Mouse (Mus musculus) neural tube, embryonic 14.5 days (tissue): ENCODE data around the gene Col6a4. TPM values are rescaled to one million over a fixed set of nuclear protein-coding genes. Genes with fewer than 3 reads are reported as not detected.
A peak's percentile ranks its signal among the peaks of the same experiment; 100 is the strongest.

ENCODE experiments used
- ATAC-seq: fragments of 200-750 bp; cut with Nextera tagmentation; 2 replicates; pipeline ENCODE4 v1.8.0; 2017; ENCODE audit warnings: low read depth, mild to moderate bottlenecking, moderate TSS enrichment, moderate library complexity
- H3K27ac ChIP-seq: fragments of 300-500 bp; sonication (generic); 2 replicates; pipeline ENCODE4 v1.5.1; 2014; ENCODE audit warnings: low read depth, mild to moderate bottlenecking, control low read depth, low read length, moderate library complexity, mixed read lengths
- H3K27me3 ChIP-seq: fragments of 300-500 bp; sonication (generic); 2 replicates; pipeline ENCODE4 v1.6.1; 2014; ENCODE audit warnings: low read length; ENCODE audit not compliant: control insufficient read depth, insufficient read depth
- H3K36me3 ChIP-seq: fragments of 300-500 bp; sonication (generic); 2 replicates; pipeline ENCODE4 v1.6.1; 2014; ENCODE audit warnings: low read length, mixed read lengths; ENCODE audit not compliant: control insufficient read depth, insufficient read depth
- H3K4me1 ChIP-seq: fragments of 300-500 bp; sonication (generic); 2 replicates; pipeline ENCODE4 v1.6.1; 2014; ENCODE audit warnings: low read length; ENCODE audit not compliant: control insufficient read depth, insufficient read depth
- H3K4me2 ChIP-seq: fragments of 300-500 bp; sonication (generic); 2 replicates; pipeline ENCODE4 v1.6.1; 2014; ENCODE audit warnings: mild to moderate bottlenecking, low read depth, low read length, control low read depth
- H3K4me3 ChIP-seq: fragments of 300-500 bp; sonication (generic); 2 replicates; pipeline ENCODE4 v1.5.1; 2014; ENCODE audit warnings: low read depth, low read length, control low read depth, mixed read lengths
- H3K9ac ChIP-seq: fragments of 300-500 bp; sonication (generic); replicated peaks from 2 replicates; pipeline ENCODE4 v1.6.1; 2014; ENCODE audit warnings: low read depth, mild to moderate bottlenecking, control low read depth, low read length, mixed read lengths
- H3K9me3 ChIP-seq: fragments of 300-500 bp; sonication (generic); 2 replicates; pipeline ENCODE4 v1.6.1; 2016; ENCODE audit warnings: low read length; ENCODE audit not compliant: control insufficient read depth
- WGBS: fragments of 180-500 bp; shearing (Covaris S2); extraction: QIAGEN DNeasy Blood & Tissue Kit; methylation state at CpG from one replicate; pipeline ENCODE4 v1.1.7; 2014; 5-methylcytosine and 5-hydroxymethylcytosine counted together
- polyA plus RNA-seq: library from polyadenylated mRNA; unstranded; fragments of >200 nt; fragmentation: Nextera tagmentation; extraction: Ambion mirVana; gene quantifications from 2 replicates; pipeline ENCODE4 v1.2.1, GENCODE M21; 2014

Gene Col6a4
- polyA plus RNA-seq, 1 experiment from 2014 or later: 0.40 TPM

DNA sequence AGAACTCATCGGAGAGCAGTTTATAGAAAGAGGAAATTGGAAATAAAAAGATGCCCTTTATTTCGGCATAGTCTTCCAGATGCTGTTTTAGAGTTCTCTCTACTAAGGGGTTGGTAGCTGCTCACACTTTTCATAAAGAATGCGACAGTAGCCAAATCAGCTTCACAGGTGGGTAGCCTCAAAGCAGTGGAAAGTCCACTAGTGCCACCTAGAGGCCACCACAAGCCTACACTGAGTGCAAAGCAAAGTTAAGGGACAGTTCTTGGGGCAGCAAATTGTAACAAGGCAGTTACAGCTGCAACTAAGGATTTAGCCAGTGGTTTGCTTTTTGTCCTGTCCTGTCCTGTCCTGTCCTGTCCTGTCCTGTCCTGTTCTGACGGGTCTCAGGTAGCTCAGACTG is 27.0 kb upstream of the Col6a4 start:
- Histone ChIP-seq H3K27ac (no peak overlapping the region), H3K9me3 (no peaks in the 10 kb centered on the region), H3K9ac (no peak overlapping the region), H3K4me2 (no peak overlapping the region), H3K36me3 (no peaks in the 10 kb centered on the region), H3K4me3 (no peak overlapping the region), H3K4me1 (peaks cover 17% of the 10 kb centered on the region; the same call in 1 of the 2 replicates), H3K27me3 (no peaks in the 10 kb centered on the region)
- WGBS: 55% methylated on average over 4 of the region's 4 CpGs
- no peak for ATAC-seq

DNA sequence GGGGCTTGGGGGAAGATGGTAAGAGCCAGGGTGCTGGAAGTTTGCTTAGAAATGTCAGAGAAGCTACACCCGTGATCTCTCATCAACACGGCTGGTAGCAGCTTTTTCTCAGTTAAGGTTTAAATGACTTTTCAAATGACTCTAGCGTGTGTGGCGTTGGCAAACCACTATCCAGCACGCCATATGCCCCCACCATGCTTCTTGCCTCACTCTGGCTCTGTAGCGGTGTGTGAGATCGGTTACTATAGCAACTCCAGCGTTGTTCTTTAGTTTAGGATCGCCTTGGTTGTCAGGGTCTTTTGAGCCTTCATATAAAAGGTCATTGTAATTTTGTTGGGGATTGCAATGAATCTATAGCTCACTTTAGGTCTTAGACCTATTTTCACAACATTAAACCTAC is 22.5 kb upstream of the Col6a4 start:
- H3K27me3 ChIP-seq: no peaks in the 10 kb centered on the region
- no peak overlapping the region for H3K9ac ChIP-seq
- no peak overlapping the region for H3K4me2 ChIP-seq
- 0 out of 2 replicates have a peak, but pooled peaks cover 4% of the 10 kb centered on the region for H3K4me1 ChIP-seq
- no peak overlapping the region for H3K4me3 ChIP-seq
- no peaks in the 10 kb centered on the region for H3K36me3 ChIP-seq
- no peak overlapping the region for H3K27ac ChIP-seq
- H3K9me3 ChIP-seq: no peaks in the 10 kb centered on the region
- ATAC-seq: no peak
- whole genome bisulfite sequencing: 49% methylated on average over 9 of the region's 9 CpGs

DNA sequence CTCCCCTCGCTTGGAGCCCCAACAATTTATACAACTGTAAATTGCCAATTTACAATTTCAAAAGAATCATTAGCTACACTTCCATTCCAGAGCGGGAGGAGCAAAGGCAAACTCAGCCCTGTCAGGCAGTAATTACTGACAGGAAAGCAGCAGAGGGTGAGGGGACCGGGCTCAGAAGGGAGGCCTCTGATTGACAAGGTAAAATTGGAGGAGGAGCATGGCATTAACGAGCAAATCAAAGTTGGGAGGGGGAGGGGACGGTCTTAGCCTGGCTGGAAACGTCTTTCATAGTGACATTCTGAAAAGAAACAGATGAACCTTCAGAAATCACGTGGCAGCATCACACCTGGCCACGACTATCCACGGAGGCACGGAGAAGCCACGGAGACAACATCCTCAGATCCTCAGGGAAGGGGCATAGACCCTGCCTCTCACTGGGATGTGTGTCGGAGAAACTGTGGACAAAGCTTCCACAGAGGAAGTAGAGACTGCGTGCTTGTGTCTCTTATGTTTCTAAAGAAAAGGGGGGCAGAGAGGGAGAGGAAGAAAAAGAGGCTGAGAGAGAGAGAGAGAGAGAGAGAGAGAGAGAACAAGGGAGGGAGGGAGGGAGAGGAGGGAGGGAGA is 19.3 kb upstream of the Col6a4 start:
- 24% methylated on average over 13 of the region's 13 CpGs for WGBS
- no peak overlapping the region for H3K27ac ChIP-seq

DNA sequence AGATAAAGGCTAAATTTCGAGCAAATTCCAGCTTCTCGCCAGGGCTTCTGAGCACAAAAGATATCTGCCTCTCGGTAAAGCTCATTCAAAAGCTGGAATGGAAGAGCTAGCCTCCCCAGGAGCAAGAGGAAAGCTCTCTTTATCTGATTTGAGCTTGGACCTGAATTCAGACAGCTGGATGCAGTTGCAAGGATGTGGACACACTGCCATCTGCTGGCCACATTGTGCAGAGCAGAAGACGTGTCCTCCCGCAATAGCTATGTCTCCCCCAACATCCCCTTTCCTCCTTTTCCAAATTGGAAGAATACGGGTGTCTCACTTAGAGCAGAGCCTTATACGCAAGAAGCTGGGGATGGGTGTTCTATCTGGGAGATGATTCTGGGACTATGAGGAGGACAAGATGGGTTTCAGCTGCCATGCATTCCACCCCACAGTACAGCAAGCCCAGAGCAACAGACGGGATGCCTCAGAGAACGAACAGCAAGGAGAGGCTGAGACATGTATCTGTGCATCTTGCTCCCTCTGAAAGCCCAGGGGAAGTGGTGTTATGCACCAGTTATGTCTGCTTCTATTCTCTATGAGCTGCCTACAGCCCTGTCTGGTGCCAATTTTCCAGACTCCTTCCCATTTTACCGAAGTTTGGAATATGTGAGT is 16.3 kb upstream of the Col6a4 start:
- ATAC-seq: no peak
- Histone ChIP-seq H3K4me3 (no peak overlapping the region), H3K36me3 (no peaks in the 10 kb centered on the region), H3K27me3 (no peaks in the 10 kb centered on the region), H3K4me1 (0 out of 2 replicates have a peak, but pooled peaks cover 6% of the 10 kb centered on the region), H3K27ac (no peak overlapping the region), H3K4me2 (no peak overlapping the region), H3K9ac (no peak overlapping the region), H3K9me3 (no peaks in the 10 kb centered on the region)
- WGBS: 32% methylated on average over 10 of the region's 10 CpGs

More for the DNA sequence above, 19.3 kb upstream of the Col6a4 start:
- Histone ChIP-seq H3K9ac (no peak overlapping the region), H3K4me1 (0 out of 2 replicates have a peak, but pooled peaks cover 6% of the 10 kb centered on the region), H3K4me3 (no peak overlapping the region), H3K9me3 (no peaks in the 10 kb centered on the region), H3K4me2 (no peak overlapping the region), H3K27me3 (no peaks in the 10 kb centered on the region), H3K36me3 (no peaks in the 10 kb centered on the region)
- no peak for ATAC-seq

DNA sequence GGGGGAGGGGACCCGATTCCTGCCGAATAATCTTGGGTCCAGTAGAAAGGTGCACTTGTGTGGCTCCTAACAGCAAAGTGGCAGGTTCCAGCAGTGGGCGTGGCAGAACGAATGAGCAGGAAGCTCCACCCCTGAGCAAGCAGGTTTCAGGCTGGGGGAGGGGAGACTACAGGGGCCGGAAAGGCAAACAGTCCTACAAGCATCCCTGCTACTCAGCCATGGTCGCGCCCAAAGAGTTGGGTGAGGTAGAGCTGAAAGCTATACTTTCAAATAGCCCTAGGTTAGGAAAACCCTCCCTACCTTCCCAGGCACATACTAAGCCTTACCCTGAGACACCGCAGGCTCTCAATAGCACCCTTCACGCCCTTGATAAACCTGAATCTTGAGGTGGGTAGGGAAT is 9.7 kb upstream of the Col6a4 start:
- H3K4me1 ChIP-seq: no peaks in the 10 kb centered on the region
- 84% methylated on average over 9 of the region's 9 CpGs for WGBS

DNA sequence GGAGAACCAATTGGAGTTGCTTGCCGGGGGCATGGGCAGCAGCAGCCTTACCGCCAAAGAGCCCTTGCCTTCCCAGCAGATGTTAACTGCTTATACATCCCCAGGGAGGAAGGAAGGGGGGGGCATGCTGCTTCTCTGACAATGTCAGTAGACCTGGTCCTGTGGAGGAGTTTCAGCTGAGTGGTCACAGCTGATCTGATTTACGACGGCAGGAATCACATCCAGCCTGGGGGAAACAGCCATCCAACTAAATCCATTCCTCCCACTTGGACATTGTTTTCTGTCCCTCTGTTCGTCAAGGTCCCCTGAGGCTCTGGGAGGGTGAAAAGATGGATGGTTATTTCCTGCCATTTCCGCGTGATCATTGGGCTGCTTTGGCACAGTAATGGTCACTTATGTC is 7.8 kb upstream of the Col6a4 start:
- H3K9ac ChIP-seq: no peak overlapping the region
- no peaks in the 10 kb centered on the region for H3K36me3 ChIP-seq
- 39% methylated on average over 7 of the region's 7 CpGs for WGBS
- no peak overlapping the region for H3K27ac ChIP-seq
- H3K4me2 ChIP-seq: no peak overlapping the region
- no peak overlapping the region for H3K4me3 ChIP-seq
- H3K4me1 ChIP-seq: no peaks in the 10 kb centered on the region
- H3K27me3 ChIP-seq: no peaks in the 10 kb centered on the region
- no peaks in the 10 kb centered on the region for H3K9me3 ChIP-seq
- ATAC-seq: peak; percentile 31; the same call in 1 of the 2 replicates

More for the DNA sequence above, 9.7 kb upstream of the Col6a4 start:
- H3K9me3 ChIP-seq: no peaks in the 10 kb centered on the region
- no peak overlapping the region for H3K27ac ChIP-seq
- no peaks in the 10 kb centered on the region for H3K27me3 ChIP-seq
- H3K9ac ChIP-seq: no peak overlapping the region
- H3K36me3 ChIP-seq: no peaks in the 10 kb centered on the region
- ATAC-seq: no peak
- H3K4me2 ChIP-seq: no peak overlapping the region
- H3K4me3 ChIP-seq: no peak overlapping the region

DNA sequence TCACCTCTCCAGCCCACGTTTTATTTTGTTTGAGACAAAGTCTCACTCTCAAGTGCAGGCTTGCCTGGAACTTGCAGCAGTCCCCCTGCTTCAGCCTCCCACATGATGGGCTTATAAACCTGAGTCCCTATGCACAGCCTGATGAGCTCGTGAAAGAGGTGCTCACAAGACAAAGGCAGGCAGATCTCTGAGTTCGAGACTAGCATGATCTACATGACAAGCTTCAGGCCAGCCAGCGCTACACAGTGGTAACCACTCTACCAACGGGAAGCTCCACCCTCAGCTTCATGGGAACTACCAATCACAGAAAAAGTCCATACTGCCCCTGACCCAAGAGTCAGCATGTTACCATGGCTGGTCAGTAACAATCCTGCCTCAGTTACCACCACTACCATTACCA is 4.6 kb upstream of the Col6a4 start:
- no peak overlapping the region for H3K4me2 ChIP-seq
- H3K4me3 ChIP-seq: no peak overlapping the region
- H3K4me1 ChIP-seq: no peaks in the 10 kb centered on the region
- no peak overlapping the region for H3K27ac ChIP-seq
- WGBS: 73% methylated on average over 5 of the region's 5 CpGs
- no peaks in the 10 kb centered on the region for H3K9me3 ChIP-seq
- H3K9ac ChIP-seq: no peak overlapping the region
- no peaks in the 10 kb centered on the region for H3K36me3 ChIP-seq
- no peaks in the 10 kb centered on the region for H3K27me3 ChIP-seq
- ATAC-seq: no peak

DNA sequence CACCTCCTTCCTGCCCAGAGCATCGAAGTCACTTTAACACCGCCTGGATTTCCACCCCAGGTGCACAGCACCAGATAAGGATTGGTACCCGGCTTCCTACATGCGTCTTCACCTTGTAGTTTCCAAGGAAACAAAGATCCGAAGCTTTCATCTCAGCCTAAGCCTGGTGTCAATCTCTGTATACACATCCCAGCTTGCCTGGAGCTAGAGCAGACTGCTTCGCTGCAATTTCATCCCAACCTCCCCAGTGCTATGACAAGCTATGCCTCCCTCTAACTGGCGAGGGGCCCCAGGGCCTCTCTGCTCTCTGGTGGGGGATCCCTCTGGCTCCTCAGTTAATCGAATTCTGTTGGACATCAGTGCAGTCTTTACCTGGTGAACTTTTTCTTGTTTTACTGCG is 3.7 kb upstream of the Col6a4 start:
- no peaks in the 10 kb centered on the region for H3K9me3 ChIP-seq
- H3K36me3 ChIP-seq: no peaks in the 10 kb centered on the region
- H3K4me1 ChIP-seq: no peaks in the 10 kb centered on the region
- no peak overlapping the region for H3K9ac ChIP-seq
- no peak overlapping the region for H3K4me3 ChIP-seq
- H3K27ac ChIP-seq: no peak overlapping the region
- H3K27me3 ChIP-seq: no peaks in the 10 kb centered on the region
- 77% methylated on average over 9 of the region's 9 CpGs for WGBS
- no peak for ATAC-seq
- no peak overlapping the region for H3K4me2 ChIP-seq

DNA sequence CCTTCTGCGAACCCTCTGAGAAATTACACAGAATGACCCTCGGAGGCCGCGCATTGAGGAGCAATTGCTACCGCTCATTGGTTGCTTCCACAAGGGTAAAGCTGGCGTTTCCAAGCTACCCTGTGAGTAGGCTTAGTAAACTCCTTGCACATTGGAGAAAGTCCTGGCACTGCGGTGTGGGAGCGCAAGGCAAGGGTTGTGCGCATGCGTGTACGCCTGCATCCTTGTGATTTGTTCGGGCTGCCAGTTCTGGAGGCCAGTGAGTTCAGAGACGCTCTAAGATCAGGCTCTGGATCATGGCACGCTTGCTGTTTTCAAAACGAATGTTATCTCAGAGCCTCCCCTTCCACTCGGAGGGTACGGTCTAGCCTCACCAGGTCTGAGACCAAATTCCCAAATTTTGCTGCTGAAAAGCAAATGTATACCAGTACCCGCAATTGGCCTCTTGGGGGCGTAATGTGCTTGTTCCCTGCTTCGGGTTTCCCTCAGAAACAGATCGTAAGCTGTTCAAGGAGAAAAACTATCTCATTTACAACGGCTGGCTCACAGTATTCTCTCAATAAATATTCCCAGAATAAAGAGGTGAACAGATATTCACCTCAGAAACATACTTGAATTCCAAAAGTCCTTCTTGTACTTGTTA is 2.9 kb upstream of the Col6a4 start:
- ATAC-seq: no peak
- H3K9me3 ChIP-seq: no peaks in the 10 kb centered on the region
- H3K36me3 ChIP-seq: no peaks in the 10 kb centered on the region
- WGBS: 71% methylated on average over 22 of the region's 22 CpGs
- H3K9ac ChIP-seq: no peak overlapping the region
- H3K4me3 ChIP-seq: no peak overlapping the region
- H3K27ac ChIP-seq: no peak overlapping the region
- H3K27me3 ChIP-seq: no peaks in the 10 kb centered on the region
- 0 out of 2 replicates have a peak overlapping the region, but pooled peaks have one; percentile 12 for H3K4me2 ChIP-seq
- H3K4me1 ChIP-seq: no peaks in the 10 kb centered on the region
